Mouse (Mus musculus): ENCODE results near the gene Pitpnb. TPM values are rescaled to one million over a fixed set of nuclear protein-coding genes. Genes with fewer than 3 reads are reported as not detected.

The Pitpnb gene
- polyA plus RNA-seq, 1 experiment, result 35.3 TPM

GRCm38 (mm10) chr5:111335939-111336691 lies 5.6 kb downstream of the Pitpnb start:
- no peak for DNase-seq (ENCODE audit: low read depth, low spot score)
- 63% methylated on average over 8 of the region's 8 CpGs for WGBS

- 49% methylated on average over 5 of the region's 5 CpGs for WGBS
- DNase-seq (ENCODE audit: low read depth, low spot score), result no peak
Measured at GRCm38 (mm10) chr5:111341609-111342008, 11.0 kb downstream of the Pitpnb start.

GRCm38 (mm10) chr5:111344721-111345400 lies 14.3 kb downstream of the Pitpnb start:
- no peak for DNase-seq (ENCODE audit: low read depth, low spot score)
- WGBS, result 84% methylated on average over 2 of the region's 2 CpGs

- WGBS, result 92% methylated on average over 12 of the region's 12 CpGs
- no peak for DNase-seq (ENCODE audit: low read depth, low spot score)
Measured at GRCm38 (mm10) chr5:111356811-111357617, 26.5 kb downstream of the Pitpnb start.

- 83% methylated on average over 5 of the region's 5 CpGs for WGBS
- no peak for DNase-seq (ENCODE audit: low read depth, low spot score)
Measured at GRCm38 (mm10) chr5:111360546-111360945, 30.0 kb downstream of the Pitpnb start.

GRCm38 (mm10) chr5:111361058-111361457 lies 30.5 kb downstream of the Pitpnb start:
- DNase-seq (ENCODE audit: low read depth, low spot score), result no peak
- WGBS, result 91% methylated on average over 8 of the region's 8 CpGs

GRCm38 (mm10) chr5:111361846-111362245 lies 31.3 kb downstream of the Pitpnb start:
- DNase-seq (ENCODE audit: low read depth, low spot score), result no peak

GRCm38 (mm10) chr5:111363446-111364062 lies 33.0 kb downstream of the Pitpnb start:
- WGBS, result 42% methylated on average over 6 of the region's 6 CpGs
- no peak for DNase-seq (ENCODE audit: low read depth, low spot score)

More at GRCm38 (mm10) chr5:111361846-111362245, 31.3 kb downstream of the Pitpnb start:
- 46% methylated on average over 7 of the region's 7 CpGs for WGBS

- WGBS, result 49% methylated on average over 3 of the region's 3 CpGs
- DNase-seq (ENCODE audit: low read depth, low spot score), result peak; percentile 27
Measured at GRCm38 (mm10) chr5:111364533-111364932, 34.0 kb downstream of the Pitpnb start.

GRCm38 (mm10) chr5:111366140-111366539 lies 35.6 kb downstream of the Pitpnb start:
- 70% methylated on average over 5 of the region's 5 CpGs for WGBS
- no peak for DNase-seq (ENCODE audit: low read depth, low spot score)

GRCm38 (mm10) chr5:111367937-111368517 lies 37.5 kb downstream of the Pitpnb start:
- WGBS, result 90% methylated on average over 11 of the region's 11 CpGs
- DNase-seq (ENCODE audit: low read depth, low spot score), result no peak

- no peak for DNase-seq (ENCODE audit: low read depth, low spot score)
- WGBS, result 92% methylated on average over 5 of the region's 5 CpGs
Measured at GRCm38 (mm10) chr5:111368576-111368975, 38.0 kb downstream of the Pitpnb start.

- no peak for DNase-seq (ENCODE audit: low read depth, low spot score)
- 83% methylated on average over 4 of the region's 4 CpGs for WGBS
Measured at GRCm38 (mm10) chr5:111375616-111376015, 45.1 kb downstream of the Pitpnb start.

- DNase-seq (ENCODE audit: low read depth, low spot score), result no peak
- 92% methylated on average over 24 of the region's 24 CpGs for WGBS
Measured at GRCm38 (mm10) chr5:111376276-111377020, 45.9 kb downstream of the Pitpnb start.

GRCm38 (mm10) chr5:111378126-111378993 lies 47.8 kb downstream of the Pitpnb start:
- no peak for DNase-seq (ENCODE audit: low read depth, low spot score)
- 48% methylated on average over 7 of the region's 7 CpGs for WGBS

GRCm38 (mm10) chr5:111383335-111383734 lies 52.8 kb downstream of the Pitpnb start:
- no peak for DNase-seq (ENCODE audit: low read depth, low spot score)

GRCm38 (mm10) chr5:111390911-111391310 lies 60.3 kb downstream of the Pitpnb start:
- WGBS, result 81% methylated on average over 10 of the region's 10 CpGs
- DNase-seq (ENCODE audit: low read depth, low spot score), result no peak

More at GRCm38 (mm10) chr5:111383335-111383734, 52.8 kb downstream of the Pitpnb start:
- 72% methylated on average over 5 of the region's 5 CpGs for WGBS

- no peak for DNase-seq (ENCODE audit: low read depth, low spot score)
- WGBS, result 90% methylated on average over 6 of the region's 6 CpGs
Measured at GRCm38 (mm10) chr5:111391485-111391884, 60.9 kb downstream of the Pitpnb start.
